Mouse (Mus musculus) liver, postnatal 0 days (tissue): ENCODE results near the gene Ppfia3.

ENCODE experiments used
- CTCF ChIP-seq: sonication (generic); IDR thresholded peaks from 2 replicates; pipeline ENCODE4 v1.5.1; 2016; ENCODE audit warnings: antibody characterized with exemption, low read depth
- EP300 ChIP-seq: IDR thresholded peaks from 2 replicates; pipeline ENCODE4 v1.6.1; 2016; ENCODE audit warnings: antibody characterized with exemption, low read depth, mild to moderate bottlenecking

- TF ChIP-seq EP300 (no peak), CTCF (no peak)
These were observed 13.8 kb downstream of the Ppfia3 start for GRCm38 (mm10) chr7:45353041-45353440.
